Mouse (Mus musculus): ENCODE data around the gene Polr3gl. TPM values are rescaled to one million over a fixed set of nuclear protein-coding genes. Genes with fewer than 3 reads are reported as not detected.

The Polr3gl gene
- total RNA-seq, 2 experiments from 2014 or later, result 24.0 to 24.8 TPM

GRCm38 (mm10) chr3:96528506-96528905, 65.5 kb downstream of the Polr3gl start:
- no peak for DNase-seq (ENCODE audit: low spot score in 2 of 2)

Other genes with a start within 250 kb of the Polr3gl start
- not detected for gene BC107364, start 141.9 kb downstream of the Polr3gl start, total RNA-seq (2021)
- 1 to 10 TPM; 1.3 to 1.5 TPM for gene Hfe2, start 69.0 kb downstream of the Polr3gl start, total RNA-seq (2021)
- gene Txnip, start 36.2 kb downstream of the Polr3gl start, total RNA-seq (2021), result 10 to 100 TPM; 19.4 to 25.9 TPM
- gene Gm16253, start 17.2 kb downstream of the Polr3gl start, total RNA-seq (2021), result not detected
- 10 to 100 TPM; 67.3 to 77.4 TPM for gene Ankrd34a, start 2.5 kb upstream of the Polr3gl start, total RNA-seq (2021)
- gene Lix1l, start 7.0 kb upstream of the Polr3gl start, total RNA-seq (2021), result 10 to 100 TPM; 20.8 to 21.5 TPM
- 10 to 100 TPM; 41.5 to 49.6 TPM for gene Rbm8a, start 35.8 kb upstream of the Polr3gl start, total RNA-seq (2021)
- 10 to 100 TPM; 59.1 to 65.7 TPM for gene Pex11b, start 41.2 kb upstream of the Polr3gl start, total RNA-seq (2021)
- under 1 TPM; 0.59 to 0.65 TPM for gene Gm42957, start 41.3 kb upstream of the Polr3gl start, total RNA-seq (2021)
- 1 to 10 TPM; 2.3 to 2.5 TPM for gene Itga10, start 51.4 kb upstream of the Polr3gl start, total RNA-seq (2021)
- gene Ankrd35, start 76.0 kb upstream of the Polr3gl start, total RNA-seq (2021), result 1 to 10 TPM; 8.1 to 9.0 TPM
- gene Pias3, start 102.2 kb upstream of the Polr3gl start, total RNA-seq (2021), result 10 to 100 TPM; 34.5 to 34.8 TPM
- 10 to 100 TPM; 12.4 to 14.9 TPM for gene Nudt17, start 114.4 kb upstream of the Polr3gl start, total RNA-seq (2021)
- 10 to 100 TPM; 21.5 to 24.8 TPM for gene Polr3c, start 133.4 kb upstream of the Polr3gl start, total RNA-seq (2021)
- gene Rnf115, start 133.5 kb upstream of the Polr3gl start, total RNA-seq (2021), result 10 to 100 TPM; 61.8 to 65.3 TPM
- under 1 TPM in 1 of 2 experiments, not detected in 1; 0.23 TPM for gene Pdzk1, start 235.1 kb upstream of the Polr3gl start, total RNA-seq (2021)
- gene Cd160, start 235.2 kb upstream of the Polr3gl start, total RNA-seq (2021), result not detected